Mouse (Mus musculus) lung, postnatal 0 days (tissue): Measurements from ENCODE around the gene Hist1h2ab. TPM values are rescaled to one million over a fixed set of nuclear protein-coding genes. Genes with fewer than 3 reads are reported as not detected.
"Not testable (repeated sequence)": the region's sequence is repeated elsewhere in the genome, so short reads cannot be mapped to it uniquely, and the experiment has no call there.

Experiments used
- ATAC-seq: fragments of 200-750 bp; cut with Nextera tagmentation; 2 replicates; pipeline ENCODE4 v1.8.0; 2017; ENCODE audit warnings: moderate library complexity
- DNase-seq: peaks from one replicate; pipeline ENCODE4 v3.0.0-alpha.2; 2016; ENCODE audit warnings: low spot score
- H3K27ac ChIP-seq: fragments of 300-500 bp; sonication (generic); 2 replicates; pipeline ENCODE4 v1.5.1; 2014; ENCODE audit warnings: antibody characterized with exemption, mild to moderate bottlenecking, low read length, mixed read lengths
- H3K27me3 ChIP-seq: fragments of 300-500 bp; sonication (generic); replicated peaks from 2 replicates; pipeline ENCODE4 v1.6.1; 2014; ENCODE audit warnings: low read length, mixed read lengths; ENCODE audit not compliant: insufficient read depth
- H3K36me3 ChIP-seq: fragments of 300-500 bp; sonication (generic); 2 replicates; pipeline ENCODE4 v1.6.1; 2014; ENCODE audit warnings: low read length, mixed read lengths; ENCODE audit not compliant: insufficient read depth
- H3K4me1 ChIP-seq: fragments of 300-500 bp; sonication (generic); 2 replicates; pipeline ENCODE4 v1.6.1; 2014; ENCODE audit warnings: antibody characterized with exemption, low read depth, low read length, mixed read lengths; ENCODE audit not compliant: insufficient read depth
- H3K4me2 ChIP-seq: fragments of 300-500 bp; sonication (generic); replicated peaks from 2 replicates; pipeline ENCODE4 v1.6.1; 2014; ENCODE audit warnings: low read depth, mild to moderate bottlenecking, low read length, moderate library complexity, mixed read lengths
- H3K4me3 ChIP-seq: fragments of 300-500 bp; sonication (generic); 2 replicates; pipeline ENCODE4 v1.5.1; 2014; ENCODE audit warnings: low read depth, low read length
- H3K9ac ChIP-seq: fragments of 300-500 bp; sonication (generic); replicated peaks from 2 replicates; pipeline ENCODE4 v1.6.1; 2014; ENCODE audit warnings: low read depth, mild to moderate bottlenecking
- H3K9me3 ChIP-seq: fragments of 300-500 bp; sonication (generic); 2 replicates; pipeline ENCODE4 v1.6.1; 2016; ENCODE audit warnings: low read length, mixed read lengths
- CTCF ChIP-seq: IDR thresholded peaks from 2 replicates; pipeline ENCODE4 v1.5.1; 2016; ENCODE audit warnings: antibody characterized with exemption, mild to moderate bottlenecking
- EP300 ChIP-seq: IDR thresholded peaks from 2 replicates; pipeline ENCODE4 v1.6.1; 2016; ENCODE audit warnings: antibody characterized with exemption, mild to moderate bottlenecking, control low read depth
- WGBS: fragments of 180-500 bp; shearing (Covaris S2); extraction: QIAGEN DNeasy Blood & Tissue Kit; methylation state at CpG from one replicate; pipeline ENCODE4 v1.1.7; 2014; 5-methylcytosine and 5-hydroxymethylcytosine counted together
- polyA plus RNA-seq: library from polyadenylated mRNA; unstranded; fragments of >200 nt; fragmentation: Nextera tagmentation; extraction: Ambion mirVana; gene quantifications from 2 replicates; pipeline ENCODE4 v1.2.1, GENCODE M21; 2015

The Hist1h2ab gene
- polyA plus RNA-seq, 1 experiment from 2014 or later: 5.3 TPM

- no peaks in the 10 kb centered on the region for H3K27me3 ChIP-seq
These were observed 12.3 kb downstream of the Hist1h2ab start for GRCm38 (mm10) chr13:23763242-23763585.

DNA sequence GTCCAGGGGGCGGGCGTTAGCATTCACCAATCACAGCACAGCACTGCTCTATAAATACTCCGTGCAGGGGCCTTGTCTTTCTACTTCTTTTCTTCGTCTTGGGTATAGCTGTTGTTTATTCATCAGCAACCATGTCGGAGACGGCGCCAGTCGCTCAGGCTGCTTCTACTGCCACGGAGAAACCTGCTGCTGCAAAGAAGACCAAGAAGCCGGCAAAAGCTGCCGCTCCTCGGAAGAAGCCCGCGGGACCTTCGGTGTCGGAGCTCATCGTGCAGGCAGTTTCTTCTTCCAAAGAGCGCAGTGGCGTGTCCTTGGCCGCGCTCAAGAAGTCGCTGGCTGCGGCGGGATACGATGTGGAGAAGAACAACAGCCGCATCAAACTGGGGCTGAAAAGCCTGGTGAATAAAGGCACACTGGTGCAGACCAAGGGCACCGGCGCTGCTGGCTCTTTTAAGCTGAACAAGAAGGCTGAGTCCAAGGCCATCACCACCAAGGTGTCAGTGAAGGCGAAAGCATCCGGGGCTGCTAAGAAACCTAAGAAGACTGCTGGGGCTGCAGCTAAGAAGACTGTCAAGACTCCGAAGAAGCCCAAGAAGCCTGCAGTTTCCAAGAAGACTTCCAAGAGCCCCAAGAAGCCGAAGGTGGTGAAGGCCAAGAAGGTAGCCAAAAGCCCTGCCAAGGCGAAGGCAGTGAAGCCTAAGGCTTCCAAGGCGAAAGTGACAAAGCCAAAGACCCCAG lies 12.8 kb downstream of the Hist1h2ab start, which contains the start of gene Hist1h1a:
Gene Hist1h1a, plus strand, starts transcription at position 81 of the 738 bp plus-strand sequence.
- Histone ChIP-seq H3K27me3 (no peaks in the 10 kb centered on the region), H3K4me1 (peaks cover 12% of the 10 kb centered on the region), H3K9ac (peak within 1 kb of the TSS; percentile 64), H3K36me3 (no peaks in the 10 kb centered on the region), H3K4me3 (peak within 1 kb of the TSS; percentile 49), H3K9me3 (no peaks in the 10 kb centered on the region), H3K4me2 (peak within 1 kb of the TSS; percentile 75), H3K27ac (peak within 1 kb of the TSS; percentile 81)
- ATAC-seq: peak; percentile 68
- no peak; the same call in 1 of the 2 replicates for TF ChIP-seq EP300
- TF ChIP-seq CTCF: no peak
- 3% methylated on average over 34 of the region's 34 CpGs for WGBS
- peak; percentile 98 for DNase-seq

More at GRCm38 (mm10) chr13:23763242-23763585, 12.3 kb downstream of the Hist1h2ab start:
- peak overlapping the region; percentile 81 for H3K27ac ChIP-seq
- peak overlapping the region; percentile 49 for H3K4me3 ChIP-seq
- 1% methylated on average over 10 of the region's 10 CpGs for WGBS
- H3K36me3 ChIP-seq: no peaks in the 10 kb centered on the region
- ATAC-seq (no peak), DNase-seq (peak; percentile 47)
- 0 out of 2 replicates have a peak overlapping the region, but pooled peaks have one; percentile 13 for H3K9ac ChIP-seq
- no peak for TF ChIP-seq EP300
- H3K4me2 ChIP-seq: peak overlapping the region; percentile 75
- H3K4me1 ChIP-seq: peaks cover 12% of the 10 kb centered on the region
- no peaks in the 10 kb centered on the region for H3K9me3 ChIP-seq

DNA sequence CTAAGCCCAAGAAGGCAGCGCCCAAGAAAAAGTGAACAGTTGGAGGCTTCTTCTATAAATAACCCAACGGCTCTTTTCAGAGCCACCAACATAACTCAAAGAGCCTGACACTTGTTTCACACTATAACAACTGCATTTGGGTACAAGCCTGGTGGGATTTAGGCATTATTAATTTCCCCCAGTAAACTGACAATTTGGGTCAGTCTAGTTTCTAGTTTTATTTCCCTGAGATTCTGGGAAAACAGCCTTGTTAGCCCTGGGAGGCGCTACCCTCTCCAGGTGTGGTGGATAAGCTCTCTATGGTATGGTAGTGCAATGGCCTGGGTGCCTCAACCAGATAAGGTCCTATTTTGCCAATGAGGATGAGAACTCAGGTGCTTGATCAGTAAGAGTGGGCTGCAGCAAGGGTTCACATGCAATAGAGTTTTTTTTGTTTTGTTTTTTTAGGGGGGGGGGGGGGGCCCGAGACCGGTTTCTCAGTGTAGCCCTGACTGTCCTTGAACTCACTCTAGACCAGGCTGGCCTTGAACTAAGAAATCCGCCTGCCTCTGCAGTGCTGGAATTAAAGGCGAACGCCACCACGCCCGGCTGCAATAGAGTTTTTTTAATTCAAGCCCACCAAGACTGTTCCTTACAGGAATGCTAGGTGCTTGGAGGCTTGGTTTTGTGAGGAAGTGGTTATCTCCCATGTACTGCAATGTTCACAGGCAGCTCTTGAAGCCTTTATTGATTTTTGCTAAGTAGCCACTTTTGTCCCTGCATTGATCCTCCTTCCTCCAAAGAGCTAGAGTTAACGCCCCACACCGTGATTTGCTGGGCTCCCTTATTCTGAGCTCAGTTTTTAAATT lies 13.6 kb downstream of the Hist1h2ab start:
- DNase-seq (no peak), ATAC-seq (no peak)
- Histone ChIP-seq H3K27me3 (no peaks in the 10 kb centered on the region), H3K4me2 (peak overlapping the region; percentile 75), H3K36me3 (no peaks in the 10 kb centered on the region), H3K9ac (peak overlapping the region; percentile 64; the same call in 1 of the 2 replicates), H3K9me3 (no peaks in the 10 kb centered on the region), H3K27ac (no peak overlapping the region), H3K4me3 (no peak overlapping the region), H3K4me1 (peaks cover 12% of the 10 kb centered on the region)
- TF ChIP-seq CTCF (no peak), EP300 (no peak)
- WGBS: 38% methylated on average over 10 of the region's 12 CpGs

- Histone ChIP-seq H3K9me3 (no peaks in the 10 kb centered on the region), H3K4me2 (no peak overlapping the region)
These were observed 14.2 kb downstream of the Hist1h2ab start for GRCm38 (mm10) chr13:23765172-23765513.

DNA sequence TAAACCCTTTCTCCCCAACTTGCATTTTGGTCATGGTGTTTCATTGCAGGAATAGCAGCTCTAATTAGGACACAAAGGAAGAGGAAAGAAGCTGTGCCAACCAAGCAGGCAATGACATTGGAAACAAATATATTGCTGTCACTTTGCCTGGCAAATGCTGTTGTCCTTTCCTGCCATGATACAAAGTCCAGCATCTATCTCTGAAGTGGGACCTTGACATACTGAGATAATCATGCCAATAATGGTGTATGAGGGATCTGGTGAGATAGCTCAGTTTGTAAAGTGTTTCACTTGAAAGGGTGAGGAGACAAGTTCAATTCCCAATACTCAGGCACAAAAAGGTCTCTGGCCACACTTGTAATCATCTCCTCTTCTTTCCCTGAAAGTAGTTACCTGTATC lies 15.8 kb downstream of the Hist1h2ab start:
- no peak for ATAC-seq
- no peak overlapping the region for H3K27ac ChIP-seq

More at GRCm38 (mm10) chr13:23765172-23765513, 14.2 kb downstream of the Hist1h2ab start:
- H3K36me3 ChIP-seq: no peaks in the 10 kb centered on the region
- ATAC-seq: no peak
- TF ChIP-seq EP300 (no peak), CTCF (no peak)
- DNase-seq: no peak
- peaks cover 11% of the 10 kb centered on the region for H3K4me1 ChIP-seq
- H3K4me3 ChIP-seq: no peak overlapping the region
- no peak overlapping the region for H3K27ac ChIP-seq
- H3K27me3 ChIP-seq: no peaks in the 10 kb centered on the region
- H3K9ac ChIP-seq: no peak overlapping the region
- 27% methylated on average over 1 of the region's 1 CpGs for WGBS

DNA sequence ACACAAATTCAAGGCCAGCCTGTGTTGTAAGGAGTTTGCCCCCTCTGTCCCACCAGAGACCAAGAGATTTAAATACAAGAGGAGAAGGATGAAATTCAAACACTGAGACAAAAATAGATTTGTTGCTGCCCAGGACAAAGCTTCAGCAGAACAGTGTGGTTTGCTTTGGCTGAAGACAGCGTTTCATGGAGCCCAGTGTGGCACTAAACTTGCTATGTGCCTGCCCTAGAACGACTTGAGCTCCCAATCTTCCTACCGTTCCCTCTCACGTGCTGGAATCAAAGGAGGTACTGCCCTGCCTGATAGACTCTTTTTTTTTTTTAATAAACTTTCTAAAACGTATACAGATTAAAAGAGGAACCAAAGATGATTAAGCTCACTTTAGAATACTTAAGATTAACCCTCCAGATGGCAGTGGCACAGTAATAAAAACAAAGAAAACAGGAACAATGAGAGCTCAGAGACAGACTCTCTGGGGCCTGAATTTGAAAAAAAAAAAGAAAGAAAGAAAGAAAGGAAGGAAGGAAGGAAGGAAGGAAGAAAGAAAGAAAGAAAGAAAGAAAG lies 18.0 kb downstream of the Hist1h2ab start:
- no peaks in the 10 kb centered on the region for H3K9me3 ChIP-seq
- peaks cover 9% of the 10 kb centered on the region for H3K4me1 ChIP-seq
- H3K27me3 ChIP-seq: no peaks in the 10 kb centered on the region
- H3K4me2 ChIP-seq: no peak overlapping the region
- ATAC-seq (no peak), DNase-seq (no peak)
- H3K36me3 ChIP-seq: no peaks in the 10 kb centered on the region
- no peak overlapping the region for H3K27ac ChIP-seq
- no peak overlapping the region for H3K4me3 ChIP-seq
- TF ChIP-seq CTCF: no peak
- no peak for TF ChIP-seq EP300
- no peak overlapping the region for H3K9ac ChIP-seq
- 48% methylated on average over 5 of the region's 5 CpGs for WGBS

More for the DNA sequence above, 15.8 kb downstream of the Hist1h2ab start:
- Histone ChIP-seq H3K36me3 (no peaks in the 10 kb centered on the region), H3K9ac (no peak overlapping the region), H3K4me1 (peaks cover 8% of the 10 kb centered on the region), H3K4me3 (no peak overlapping the region), H3K9me3 (no peaks in the 10 kb centered on the region), H3K4me2 (no peak overlapping the region), H3K27me3 (no peaks in the 10 kb centered on the region)
- TF ChIP-seq CTCF (no peak), EP300 (no peak)
- no peak for DNase-seq

- H3K4me1 ChIP-seq, H3K4me2 ChIP-seq, H3K4me3 ChIP-seq, H3K36me3 ChIP-seq, H3K27ac ChIP-seq, H3K9ac ChIP-seq, DNase-seq, H3K27me3 ChIP-seq, ATAC-seq, H3K9me3 ChIP-seq: not testable (repeated sequence)
- WGBS: 87% methylated on average over 2 of the region's 2 CpGs
These were observed 18.7 kb downstream of the Hist1h2ab start, which contains the start of gene Trim38 for GRCm38 (mm10) chr13:23769613-23770012. TSS of gene Trim38 (plus strand) at chr13:23769913.
